Mouse (Mus musculus) limb, embryonic 15.5 days (tissue): ENCODE data around the gene Rnf220. TPM values are rescaled to one million over a fixed set of nuclear protein-coding genes. Genes with fewer than 3 reads are reported as not detected.
A peak's percentile ranks its signal among the peaks of the same experiment; 100 is the strongest.

ENCODE experiments used
- ATAC-seq: fragments of 200-750 bp; cut with Nextera tagmentation; 2 replicates; pipeline ENCODE4 v1.8.0; 2017; ENCODE audit warnings: low read depth, moderate TSS enrichment; ENCODE audit not compliant: insufficient number of reproducible peaks, low FRiP score, low TSS enrichment
- H3K27ac ChIP-seq: fragments of 300-500 bp; sonication (generic); 2 replicates; pipeline ENCODE4 v1.5.1; 2015; ENCODE audit warnings: moderate library complexity, mild to moderate bottlenecking, inconsistent platforms
- H3K27me3 ChIP-seq: fragments of 300-500 bp; sonication (generic); 2 replicates; pipeline ENCODE4 v1.6.1; 2015; ENCODE audit warnings: inconsistent platforms
- H3K36me3 ChIP-seq: fragments of 300-500 bp; sonication (generic); 2 replicates; pipeline ENCODE4 v1.6.1; 2015; ENCODE audit warnings: inconsistent platforms
- H3K4me1 ChIP-seq: fragments of 300-500 bp; sonication (generic); 2 replicates; pipeline ENCODE4 v1.6.1; 2015; ENCODE audit warnings: inconsistent platforms
- H3K4me2 ChIP-seq: fragments of 300-500 bp; sonication (generic); 2 replicates; pipeline ENCODE4 v1.6.1; 2015; ENCODE audit warnings: mild to moderate bottlenecking, inconsistent platforms
- H3K4me3 ChIP-seq: fragments of 300-500 bp; sonication (generic); 2 replicates; pipeline ENCODE4 v1.5.1; 2015; ENCODE audit warnings: mild to moderate bottlenecking, inconsistent platforms
- H3K9ac ChIP-seq: fragments of 300-500 bp; sonication (generic); 2 replicates; pipeline ENCODE4 v1.6.1; 2015; ENCODE audit warnings: inconsistent platforms
- H3K9me3 ChIP-seq: fragments of 300-500 bp; sonication (generic); 2 replicates; pipeline ENCODE4 v1.6.1; 2016; ENCODE audit warnings: inconsistent platforms
- WGBS: fragments of 180-500 bp; shearing (Covaris S2); methylation state at CpG from one replicate; pipeline ENCODE4 v1.1.7; 2015; 5-methylcytosine and 5-hydroxymethylcytosine counted together
- polyA plus RNA-seq: library from polyadenylated mRNA; unstranded; fragments of >200 nt; fragmentation: Nextera tagmentation; extraction: Ambion mirVana; gene quantifications from 2 replicates; pipeline ENCODE4 v1.2.1, GENCODE M21; 2015

Gene Rnf220
- polyA plus RNA-seq, 1 experiment from 2014 or later, result 73.0 TPM

DNA sequence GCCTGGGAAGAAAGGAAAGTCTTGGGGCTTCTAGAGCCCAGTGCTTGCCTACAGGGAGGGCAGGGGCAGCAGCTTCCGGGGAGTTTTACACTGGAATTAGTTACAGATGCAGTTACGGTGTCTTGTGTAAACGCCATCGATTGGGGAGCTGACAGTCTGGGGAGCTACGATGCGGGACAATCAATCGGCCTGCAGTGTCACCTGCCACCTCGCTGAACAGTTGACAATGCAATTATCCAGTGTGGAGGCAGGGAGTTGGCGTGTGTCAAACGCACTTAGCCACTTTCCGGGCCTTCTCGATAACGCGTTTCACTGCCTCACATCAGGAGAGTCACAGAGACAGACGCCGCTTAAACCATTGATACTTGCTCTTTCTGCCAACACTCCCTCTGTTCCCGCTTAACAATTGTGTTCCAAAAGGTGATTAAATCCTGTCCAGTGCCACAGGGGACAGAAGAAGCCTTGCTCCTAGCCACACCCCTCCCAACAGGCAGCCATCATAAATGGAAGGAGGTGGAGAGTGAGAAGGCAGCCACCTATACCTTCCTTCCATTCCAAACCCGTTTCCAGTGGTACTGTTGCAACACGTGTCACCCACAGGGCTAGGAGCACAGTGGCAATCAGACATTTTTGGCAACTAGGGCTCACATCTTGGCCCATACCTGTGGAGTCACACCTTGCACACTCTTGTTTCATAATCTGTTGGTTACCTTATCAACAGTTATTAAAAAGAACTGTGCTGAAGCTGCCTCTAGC lies 215.6 kb downstream of the Rnf220 start:
- Histone ChIP-seq H3K4me2 (no peak overlapping the region), H3K4me1 (peaks cover 52% of the 10 kb centered on the region), H3K9me3 (no peaks in the 10 kb centered on the region), H3K36me3 (peaks cover 95% of the 10 kb centered on the region), H3K4me3 (no peak overlapping the region), H3K27me3 (no peaks in the 10 kb centered on the region), H3K9ac (no peak overlapping the region), H3K27ac (no peak overlapping the region)
- ATAC-seq, result no peak
- 44% methylated on average over 19 of the region's 19 CpGs for WGBS

DNA sequence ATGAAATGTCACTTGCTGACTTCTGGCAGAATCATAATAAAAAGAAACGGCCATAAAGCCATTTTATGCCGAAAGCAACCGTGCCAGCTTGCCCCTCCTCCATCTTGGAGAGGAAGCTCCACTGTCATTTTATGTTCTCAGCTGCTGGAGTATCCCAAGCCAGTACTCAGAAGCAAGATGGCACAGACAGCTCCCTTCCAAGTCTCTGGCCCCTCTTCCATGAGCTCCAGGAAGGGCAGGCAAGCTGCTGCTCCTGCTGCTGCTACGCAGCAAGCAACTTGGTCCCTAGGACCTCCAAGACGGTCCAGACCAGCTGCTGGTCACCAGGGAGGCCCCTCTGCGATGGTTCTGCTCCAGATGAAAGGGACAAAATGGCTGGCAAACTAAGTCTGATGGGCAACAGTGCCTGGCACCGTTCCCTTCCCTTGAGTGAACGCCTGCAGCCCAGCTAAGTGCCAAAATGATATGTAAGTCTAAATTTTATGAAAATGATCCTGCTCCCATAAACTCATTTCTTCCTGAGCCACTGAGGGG lies 216.4 kb downstream of the Rnf220 start:
- Histone ChIP-seq H3K4me3 (no peak overlapping the region), H3K4me2 (no peak overlapping the region), H3K9me3 (no peaks in the 10 kb centered on the region), H3K27me3 (no peaks in the 10 kb centered on the region), H3K9ac (no peak overlapping the region), H3K4me1 (peaks cover 53% of the 10 kb centered on the region), H3K27ac (no peak overlapping the region), H3K36me3 (peaks cover 95% of the 10 kb centered on the region)
- WGBS, result 56% methylated on average over 8 of the region's 8 CpGs
- no peak for ATAC-seq

DNA sequence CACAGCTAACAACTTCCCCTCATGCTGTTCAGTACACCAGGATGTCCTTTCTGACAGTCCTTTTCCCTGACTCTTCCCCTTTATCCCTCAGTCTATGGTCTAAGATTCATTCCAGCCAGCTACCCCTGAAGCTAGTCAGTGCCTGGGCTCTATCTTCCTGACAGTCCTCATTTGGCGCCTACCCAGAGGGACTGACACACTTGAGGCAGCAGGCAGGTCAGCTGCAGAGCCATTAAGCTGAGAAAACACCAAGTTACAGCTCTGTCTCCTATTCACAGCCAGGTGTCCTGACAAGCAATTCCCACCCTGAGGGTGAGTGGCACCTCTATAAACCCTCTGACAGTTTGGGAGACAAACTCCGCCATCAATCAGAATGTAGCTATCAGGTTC lies 217.6 kb downstream of the Rnf220 start:
- no peak for ATAC-seq
- H3K4me3 ChIP-seq, result no peak overlapping the region
- WGBS, result 54% methylated on average over 2 of the region's 2 CpGs
- H3K9me3 ChIP-seq, result no peaks in the 10 kb centered on the region
- no peaks in the 10 kb centered on the region for H3K27me3 ChIP-seq
- H3K36me3 ChIP-seq, result peaks cover 95% of the 10 kb centered on the region
- H3K4me1 ChIP-seq, result peaks cover 41% of the 10 kb centered on the region
- no peak overlapping the region for H3K27ac ChIP-seq
- H3K9ac ChIP-seq, result no peak overlapping the region
- H3K4me2 ChIP-seq, result no peak overlapping the region

DNA sequence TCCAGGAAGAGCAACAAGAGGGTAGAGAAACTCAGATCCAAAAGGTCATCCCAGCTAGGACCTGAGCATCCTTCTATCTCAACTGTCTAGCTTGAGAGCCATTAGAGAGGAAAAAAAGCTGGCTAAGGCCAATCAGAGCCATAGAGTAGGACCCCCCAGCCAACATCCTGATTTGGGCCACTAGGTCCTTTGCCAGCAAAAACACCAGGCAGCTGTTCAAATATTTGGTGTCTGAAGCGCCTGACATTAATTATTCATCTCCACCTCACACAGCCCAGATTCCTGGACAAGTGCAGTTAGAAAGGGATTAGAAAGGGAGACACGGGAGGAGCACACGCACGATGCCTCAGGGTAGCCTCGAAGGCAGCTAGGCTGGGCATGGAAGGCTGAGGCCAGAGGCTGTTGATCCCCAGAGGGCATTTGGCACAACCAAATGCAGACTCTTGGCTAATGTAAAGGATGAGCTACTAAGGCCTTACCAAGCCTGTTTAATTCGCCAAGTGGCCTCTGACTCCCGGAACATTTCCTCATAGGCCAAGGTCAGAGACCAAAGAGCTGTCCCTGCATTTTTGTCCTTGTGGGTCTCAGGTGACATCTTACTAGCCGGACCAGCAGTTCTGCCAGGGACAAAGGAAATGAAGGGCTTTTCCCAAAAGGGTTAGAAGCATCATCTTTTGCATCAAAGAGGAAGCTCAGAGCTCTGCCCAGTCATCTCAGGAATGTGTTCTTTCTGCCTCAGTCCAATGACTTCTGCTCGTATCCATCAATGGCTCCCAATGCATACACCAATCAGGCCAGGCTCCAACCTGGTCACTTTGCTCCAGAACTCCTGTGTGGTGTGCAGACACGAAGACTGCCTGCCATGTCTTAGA lies 218.2 kb downstream of the Rnf220 start:
- no peak for ATAC-seq
- H3K27me3 ChIP-seq, result no peaks in the 10 kb centered on the region
- H3K36me3 ChIP-seq, result peaks cover 94% of the 10 kb centered on the region
- WGBS, result 71% methylated on average over 10 of the region's 10 CpGs
- H3K9me3 ChIP-seq, result no peaks in the 10 kb centered on the region
- H3K9ac ChIP-seq, result no peak overlapping the region
- H3K4me2 ChIP-seq, result no peak overlapping the region
- H3K4me1 ChIP-seq, result peaks cover 35% of the 10 kb centered on the region
- H3K27ac ChIP-seq, result no peak overlapping the region
- no peak overlapping the region for H3K4me3 ChIP-seq

DNA sequence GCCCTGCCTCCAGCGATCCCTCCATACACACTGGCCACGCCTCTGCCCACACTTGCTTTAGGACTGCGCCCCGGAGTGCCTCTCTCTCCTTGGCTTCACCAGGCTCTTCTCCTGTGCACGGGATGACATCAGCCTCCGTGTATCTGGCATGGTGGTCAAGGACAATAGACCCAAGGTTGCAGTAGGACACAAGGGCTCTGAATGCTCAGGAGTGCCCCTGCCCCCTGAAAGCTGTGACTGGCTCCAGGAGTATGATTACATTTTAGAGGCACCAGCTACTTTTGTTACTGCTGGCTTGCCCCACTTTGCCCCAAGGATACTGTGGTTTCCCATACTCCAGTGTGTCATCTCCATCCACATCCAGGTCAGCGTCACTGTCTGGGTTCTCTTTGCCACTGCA lies 219.2 kb downstream of the Rnf220 start:
- WGBS, result 90% methylated on average over 7 of the region's 7 CpGs
- no peak overlapping the region for H3K27ac ChIP-seq
- no peak overlapping the region for H3K4me3 ChIP-seq
- no peak overlapping the region for H3K9ac ChIP-seq
- ATAC-seq, result no peak
- H3K27me3 ChIP-seq, result no peaks in the 10 kb centered on the region
- no peak overlapping the region for H3K4me2 ChIP-seq
- H3K36me3 ChIP-seq, result peaks cover 95% of the 10 kb centered on the region
- peaks cover 31% of the 10 kb centered on the region for H3K4me1 ChIP-seq
- no peaks in the 10 kb centered on the region for H3K9me3 ChIP-seq

DNA sequence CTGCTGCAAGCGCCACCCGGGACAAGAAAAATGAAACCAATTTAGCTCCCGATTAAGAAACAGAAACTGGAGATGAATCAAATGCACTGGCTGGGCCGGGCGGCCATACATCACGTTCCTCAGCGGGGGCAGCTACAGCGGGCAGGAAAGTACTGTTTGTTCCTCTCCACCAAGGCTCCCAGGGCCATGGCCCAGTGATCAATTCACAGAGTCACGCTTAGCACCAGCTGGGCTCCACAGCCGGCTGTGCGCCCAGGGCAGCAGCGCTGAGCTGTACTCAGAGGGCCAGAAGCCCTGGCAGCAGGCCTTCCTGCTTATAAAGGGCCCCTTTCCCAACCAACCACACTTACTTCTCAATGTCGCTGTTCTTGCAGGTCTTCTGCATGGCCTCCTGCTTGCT lies 219.8 kb downstream of the Rnf220 start:
- Histone ChIP-seq H3K9me3 (no peaks in the 10 kb centered on the region), H3K27ac (no peak overlapping the region), H3K4me1 (peaks cover 36% of the 10 kb centered on the region), H3K36me3 (peaks cover 97% of the 10 kb centered on the region), H3K9ac (no peak overlapping the region), H3K27me3 (no peaks in the 10 kb centered on the region), H3K4me2 (no peak overlapping the region), H3K4me3 (no peak overlapping the region)
- 87% methylated on average over 13 of the region's 13 CpGs for WGBS
- ATAC-seq, result no peak

DNA sequence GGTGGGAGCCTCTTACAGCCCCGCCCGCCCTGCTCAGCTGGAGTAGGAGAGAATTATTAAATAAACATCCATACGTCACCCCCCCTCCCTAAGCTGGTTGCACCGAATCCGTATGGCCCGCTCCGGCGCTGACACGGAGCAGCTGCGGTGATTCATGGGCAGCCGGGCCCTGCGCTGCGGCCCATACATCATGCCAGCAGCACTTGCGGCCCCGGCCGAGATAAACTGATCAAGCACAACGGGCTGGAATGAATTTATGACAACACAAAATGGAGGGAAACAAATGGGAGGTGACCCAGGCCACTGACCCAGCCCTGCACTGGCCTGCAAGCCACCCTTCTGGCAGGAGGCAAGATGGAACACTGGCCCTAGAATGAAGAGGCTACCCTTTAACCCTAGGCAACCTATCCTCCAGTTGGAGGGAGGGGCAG lies 220.6 kb downstream of the Rnf220 start:
- 78% methylated on average over 17 of the region's 17 CpGs for whole genome bisulfite sequencing
- Histone ChIP-seq H3K4me2 (no peak overlapping the region), H3K36me3 (peaks cover 97% of the 10 kb centered on the region), H3K4me1 (peaks cover 36% of the 10 kb centered on the region), H3K9me3 (no peaks in the 10 kb centered on the region), H3K27me3 (no peaks in the 10 kb centered on the region), H3K4me3 (no peak overlapping the region), H3K27ac (no peak overlapping the region), H3K9ac (no peak overlapping the region)
- ATAC-seq, result no peak

DNA sequence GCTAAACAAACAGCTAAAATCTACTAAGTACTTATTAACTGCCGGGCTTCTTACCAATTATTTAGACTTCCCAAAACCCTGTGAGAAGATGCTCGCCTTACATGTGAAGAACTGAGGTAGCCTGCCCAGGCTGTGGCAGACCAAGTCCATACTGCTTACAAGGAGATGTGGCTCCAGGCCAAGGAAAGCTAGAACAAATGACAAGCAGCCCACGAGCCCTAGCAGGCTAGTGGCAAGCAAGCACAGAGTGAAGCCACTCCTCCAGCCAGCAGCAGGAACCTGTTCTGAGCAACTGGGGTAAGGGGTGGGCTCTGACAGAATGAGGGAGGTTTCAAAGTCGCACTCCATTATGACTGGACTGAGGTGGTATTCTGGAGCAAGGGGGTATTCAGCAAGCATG lies 222.1 kb downstream of the Rnf220 start:
- H3K4me2 ChIP-seq, result no peak overlapping the region
- no peak overlapping the region for H3K4me3 ChIP-seq
- no peak overlapping the region for H3K9ac ChIP-seq
- H3K36me3 ChIP-seq, result peaks cover 88% of the 10 kb centered on the region
- H3K9me3 ChIP-seq, result no peaks in the 10 kb centered on the region
- H3K27ac ChIP-seq, result no peak overlapping the region
- no peaks in the 10 kb centered on the region for H3K27me3 ChIP-seq
- peaks cover 34% of the 10 kb centered on the region for H3K4me1 ChIP-seq
- WGBS, result 92% methylated on average over 4 of the region's 4 CpGs
- ATAC-seq, result no peak

DNA sequence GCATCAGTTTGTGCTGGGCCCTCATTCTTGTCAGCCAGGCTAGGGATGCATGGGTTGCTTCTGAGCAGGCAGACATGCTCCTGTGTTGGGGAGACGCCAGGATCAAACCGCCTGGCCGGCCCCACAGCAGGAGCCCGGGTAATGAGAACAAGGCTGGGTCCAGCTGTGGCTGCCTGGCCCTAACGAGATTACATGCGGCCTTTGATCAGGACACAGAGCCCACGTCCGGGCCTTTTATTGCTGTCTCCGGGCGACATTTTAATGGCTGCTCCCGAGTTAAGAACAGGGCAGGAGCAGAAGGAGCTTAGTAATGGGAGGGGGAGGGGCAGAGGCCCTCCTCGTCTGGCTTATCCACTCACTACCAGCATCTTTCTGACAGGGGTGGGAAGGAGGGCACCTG lies 224.4 kb downstream of the Rnf220 start:
- no peak overlapping the region for H3K4me3 ChIP-seq
- H3K27me3 ChIP-seq, result no peaks in the 10 kb centered on the region
- no peak overlapping the region for H3K4me2 ChIP-seq
- WGBS, result 17% methylated on average over 12 of the region's 12 CpGs
- H3K27ac ChIP-seq, result no peak overlapping the region
- H3K9me3 ChIP-seq, result no peaks in the 10 kb centered on the region
- peaks cover 21% of the 10 kb centered on the region for H3K4me1 ChIP-seq
- H3K9ac ChIP-seq, result no peak overlapping the region
- H3K36me3 ChIP-seq, result peaks cover 68% of the 10 kb centered on the region
- no peak for ATAC-seq

DNA sequence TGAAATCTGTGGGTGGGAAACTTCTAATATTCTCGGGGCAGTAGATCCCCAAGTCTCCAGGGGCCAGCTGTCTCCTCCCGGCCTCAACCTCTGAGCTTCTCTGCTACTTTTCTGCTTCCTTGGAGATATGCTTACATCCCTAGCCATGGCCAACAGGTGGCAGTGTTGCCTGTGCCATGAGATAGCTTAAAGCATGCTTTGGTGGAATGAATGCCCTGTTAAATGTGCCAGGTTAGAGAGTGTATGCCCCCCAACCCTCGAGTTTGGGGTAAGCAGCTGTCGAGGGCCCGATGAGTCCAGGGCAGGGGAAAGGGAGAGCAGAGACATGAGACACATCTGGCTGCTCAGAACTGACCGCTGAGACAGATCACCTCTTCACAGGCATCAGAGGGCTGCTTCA lies 226.6 kb downstream of the Rnf220 start:
- Histone ChIP-seq H3K36me3 (peaks cover 46% of the 10 kb centered on the region), H3K4me1 (peaks cover 18% of the 10 kb centered on the region), H3K4me2 (no peak overlapping the region), H3K27me3 (no peaks in the 10 kb centered on the region), H3K9me3 (no peaks in the 10 kb centered on the region), H3K9ac (no peak overlapping the region), H3K4me3 (no peak overlapping the region), H3K27ac (no peak overlapping the region)
- 10% methylated on average over 6 of the region's 6 CpGs for WGBS
- ATAC-seq, result peak; percentile 23; the same call in 1 of the 2 replicates

DNA sequence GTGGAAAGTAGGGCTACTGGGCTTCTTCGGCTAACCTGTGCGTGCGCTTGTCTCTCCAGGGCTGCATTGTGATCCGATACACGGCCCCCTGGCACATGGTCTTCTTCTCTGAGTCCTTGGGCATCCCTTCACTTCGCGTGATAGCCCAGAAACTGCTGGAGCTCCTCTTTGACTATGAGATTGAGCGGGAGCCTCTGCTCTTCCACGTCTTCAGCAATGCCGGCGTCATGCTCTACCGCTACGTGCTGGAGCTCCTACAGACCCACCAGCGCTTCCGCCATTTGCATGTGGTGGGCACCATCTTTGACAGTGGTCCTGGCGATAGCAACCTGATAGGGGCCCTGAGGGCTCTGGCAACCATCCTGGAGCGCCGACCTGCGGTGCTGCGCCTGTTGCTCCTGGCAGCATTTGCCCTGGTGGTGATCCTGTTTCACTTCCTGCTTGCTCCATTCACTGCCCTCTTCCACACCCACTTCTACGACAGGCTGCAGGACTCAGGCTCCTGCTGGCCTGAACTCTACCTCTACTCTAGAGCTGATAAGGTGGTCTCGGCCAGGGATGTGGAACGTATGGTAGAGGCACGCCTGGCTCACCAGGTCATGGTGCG lies 228.9 kb downstream of the Rnf220 start:
- no peak overlapping the region for H3K4me2 ChIP-seq
- H3K36me3 ChIP-seq, result peaks cover 23% of the 10 kb centered on the region
- H3K9me3 ChIP-seq, result no peaks in the 10 kb centered on the region
- H3K27me3 ChIP-seq, result no peaks in the 10 kb centered on the region
- H3K27ac ChIP-seq, result no peak overlapping the region
- no peak for ATAC-seq
- WGBS, result 87% methylated on average over 25 of the region's 25 CpGs
- H3K4me3 ChIP-seq, result no peak overlapping the region
- peaks cover 16% of the 10 kb centered on the region for H3K4me1 ChIP-seq
- no peak overlapping the region for H3K9ac ChIP-seq

DNA sequence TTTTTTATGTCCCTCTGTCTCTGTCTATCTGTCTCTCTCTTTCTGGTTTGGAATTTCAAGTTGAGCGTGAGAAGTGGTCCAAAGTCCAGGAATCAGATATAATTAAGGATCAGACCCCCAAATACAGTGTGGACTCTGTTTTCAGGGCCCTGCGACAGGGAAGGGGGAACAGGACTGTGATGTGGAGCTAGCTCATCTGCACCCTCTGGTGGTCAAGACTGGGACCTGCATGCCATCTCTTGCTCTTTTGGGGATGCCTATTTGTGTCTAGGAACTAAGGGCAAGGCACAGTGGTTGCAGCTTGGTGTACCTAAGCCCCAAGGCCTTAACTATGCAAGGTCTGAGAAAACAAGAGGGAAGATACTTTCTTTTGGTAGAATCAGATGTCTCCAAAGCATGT lies 229.6 kb downstream of the Rnf220 start:
- no peaks in the 10 kb centered on the region for H3K27me3 ChIP-seq
- H3K27ac ChIP-seq, result no peak overlapping the region
- H3K4me2 ChIP-seq, result no peak overlapping the region
- H3K4me3 ChIP-seq, result no peak overlapping the region
- no peak overlapping the region for H3K9ac ChIP-seq
- ATAC-seq, result no peak
- peaks cover 17% of the 10 kb centered on the region for H3K36me3 ChIP-seq
- WGBS, result 6% methylated on average over 2 of the region's 2 CpGs
- peaks cover 9% of the 10 kb centered on the region for H3K4me1 ChIP-seq
- H3K9me3 ChIP-seq, result no peaks in the 10 kb centered on the region
